Mouse (Mus musculus): ENCODE results near the gene Opcml. TPM values are rescaled to one million over a fixed set of nuclear protein-coding genes. Genes with fewer than 3 reads are reported as not detected.

Opcml gene
- total RNA-seq, 2 experiments from 2014 or later, result 280 to 284 TPM

GRCm38 (mm10) chr9:28303659-28304058 lies 513.1 kb downstream of the Opcml start:
- no peak for DNase-seq
- intact Hi-C loops (cut with DNase I), result no loop called here

- intact Hi-C loops (cut with DNase I), result no loop called here
- DNase-seq, result peak; percentile 5
Measured at GRCm38 (mm10) chr9:28306364-28307121, 516.0 kb downstream of the Opcml start.

GRCm38 (mm10) chr9:28307122-28307430 lies 516.5 kb downstream of the Opcml start:
- DNase-seq, result no peak
- intact Hi-C loops (cut with DNase I), result no loop called here

- intact Hi-C loops (cut with DNase I), result no loop called here
- peak; percentile 31 for DNase-seq
Measured at GRCm38 (mm10) chr9:28307481-28308050, 517.0 kb downstream of the Opcml start.

- intact Hi-C loops (cut with DNase I), result no loop called here
Measured at GRCm38 (mm10) chr9:28317881-28318280, 527.3 kb downstream of the Opcml start.

GRCm38 (mm10) chr9:28319021-28319755 lies 528.6 kb downstream of the Opcml start:
- DNase-seq, result no peak
- intact Hi-C loops (cut with DNase I), result no loop called here

More at GRCm38 (mm10) chr9:28317881-28318280, 527.3 kb downstream of the Opcml start:
- DNase-seq, result no peak

- intact Hi-C loops (cut with DNase I), result no loop called here
- DNase-seq, result no peak
Measured at GRCm38 (mm10) chr9:28319802-28320201, 529.2 kb downstream of the Opcml start.

GRCm38 (mm10) chr9:28327985-28328384 lies 537.4 kb downstream of the Opcml start:
- no peak for DNase-seq
- intact Hi-C loops (cut with DNase I), result no loop called here

- no peak for DNase-seq
- intact Hi-C loops (cut with DNase I), result no loop called here
Measured at GRCm38 (mm10) chr9:28328434-28328833, 537.9 kb downstream of the Opcml start.

GRCm38 (mm10) chr9:28329477-28329876 lies 538.9 kb downstream of the Opcml start:
- DNase-seq, result no peak
- intact Hi-C loops (cut with DNase I), result no loop called here

- no peak for DNase-seq
- intact Hi-C loops (cut with DNase I), result loop anchor here (5.0 kb wide), 1 partner anchor 1076 kb away; no protein-coding TSS in a partner anchor
Measured at GRCm38 (mm10) chr9:28336511-28337208, 546.1 kb downstream of the Opcml start.

GRCm38 (mm10) chr9:28337837-28338236 lies 547.3 kb downstream of the Opcml start:
- intact Hi-C loops (cut with DNase I), result loop anchor here (5.0 kb wide), 1 partner anchor 1074 kb away; no protein-coding TSS in a partner anchor
- no peak for DNase-seq

- no peak for DNase-seq
- intact Hi-C loops (cut with DNase I), result no loop called here
Measured at GRCm38 (mm10) chr9:28354978-28355377, 564.4 kb downstream of the Opcml start.

- intact Hi-C loops (cut with DNase I), result no loop called here
Measured at GRCm38 (mm10) chr9:28357946-28358345, 567.4 kb downstream of the Opcml start.

GRCm38 (mm10) chr9:28360691-28361090 lies 570.1 kb downstream of the Opcml start:
- DNase-seq, result no peak
- intact Hi-C loops (cut with DNase I), result no loop called here

More at GRCm38 (mm10) chr9:28357946-28358345, 567.4 kb downstream of the Opcml start:
- no peak for DNase-seq

- peak; percentile 44 for DNase-seq
- intact Hi-C loops (cut with DNase I), result no loop called here
Measured at GRCm38 (mm10) chr9:28364473-28365159, 574.0 kb downstream of the Opcml start.

GRCm38 (mm10) chr9:28365160-28365473 lies 574.5 kb downstream of the Opcml start:
- intact Hi-C loops (cut with DNase I), result no loop called here
- no peak for DNase-seq

- intact Hi-C loops (cut with DNase I), result no loop called here
- no peak for DNase-seq
Measured at GRCm38 (mm10) chr9:28386527-28387175, 596.1 kb downstream of the Opcml start.

- DNase-seq, result no peak
- intact Hi-C loops (cut with DNase I), result no loop called here
Measured at GRCm38 (mm10) chr9:28395222-28395621, 604.6 kb downstream of the Opcml start.

GRCm38 (mm10) chr9:28395638-28396037 lies 605.1 kb downstream of the Opcml start:
- intact Hi-C loops (cut with DNase I), result no loop called here
- no peak for DNase-seq
